8 mouse cellular contexts compared by ENCODE assay signal in the genomic region with DNA sequence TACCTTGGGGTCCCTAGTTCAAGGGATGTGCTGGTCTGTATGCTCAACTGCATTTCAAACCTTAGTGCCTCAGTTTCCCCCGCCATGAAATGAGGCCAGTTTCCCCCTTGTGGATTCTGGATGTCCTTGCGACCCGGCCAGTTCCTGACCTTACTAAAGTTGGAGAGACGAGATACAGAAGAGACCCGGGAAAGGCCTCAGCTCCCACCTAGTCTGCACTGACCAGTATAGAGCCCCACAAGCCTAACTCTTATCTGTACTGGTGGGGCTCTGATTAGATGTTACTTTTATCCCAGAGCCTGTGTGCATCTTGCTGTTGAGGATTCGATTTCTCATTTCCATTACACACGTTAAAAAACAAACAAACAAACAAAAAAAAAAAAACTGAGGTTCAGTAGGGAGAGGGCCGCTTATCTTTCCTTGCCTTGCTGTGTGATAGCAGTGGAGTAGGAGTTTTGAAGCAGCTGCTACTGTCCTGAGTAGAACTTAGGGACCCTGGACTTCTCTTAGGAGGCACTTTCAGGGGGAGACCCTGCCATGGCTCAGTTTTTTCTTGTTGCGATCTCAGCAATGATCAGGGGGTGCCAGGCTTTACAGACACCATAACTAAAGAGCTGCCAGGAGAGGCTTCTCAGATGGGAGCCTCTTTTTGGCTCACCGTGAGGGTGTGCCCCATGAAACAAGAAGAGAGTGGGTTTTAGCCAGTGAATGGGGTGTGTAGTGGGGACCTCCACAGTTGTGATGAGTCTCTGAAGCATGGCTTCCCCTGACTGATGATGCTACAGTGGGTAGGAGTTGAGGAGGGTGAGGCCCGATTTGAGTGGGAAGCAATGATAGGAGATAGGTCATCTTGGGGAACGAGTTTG. TPM values are rescaled to one million over a fixed set of nuclear protein-coding genes. Genes with fewer than 3 reads are reported as not detected.
DNase-seq lines count a peak whose midpoint lies in the region; ATAC-seq lines count a peak whose summit lies in the region.

No protein-coding gene starts in this region.

- WGBS in forebrain, embryonic 11.5 days = 31% methylated on average over 12 of the region's 12 CpGs
- WGBS in kidney, embryonic 16.5 days = 28% methylated on average over 12 of the region's 12 CpGs
- 19% methylated on average over 12 of the region's 12 CpGs for WGBS in midbrain, embryonic 15.5 days

- H3K4me2 ChIP-seq in forebrain, embryonic 11.5 days (ENCODE audit: low read depth, low read length, severe bottlenecking) = peak overlapping the region; percentile 70
- peak overlapping the region; percentile 83 for H3K4me2 ChIP-seq in kidney, embryonic 16.5 days (replicated peaks; ENCODE audit: low read depth, low read length)
- H3K4me2 ChIP-seq in midbrain, embryonic 15.5 days = peak overlapping the region; percentile 74

- H3K4me1 ChIP-seq in megakaryocyte, embryonic 14.5 days = peaks cover 56% of the 10 kb centered on the region
- peaks cover 11% of the 10 kb centered on the region for H3K4me1 ChIP-seq in forebrain, embryonic 11.5 days (replicated peaks; ENCODE audit: control insufficient read depth, insufficient read depth, low read length)
- peaks cover 26% of the 10 kb centered on the region for H3K4me1 ChIP-seq in kidney, embryonic 16.5 days (ENCODE audit: insufficient read depth, low read length)
- H3K4me1 ChIP-seq in midbrain, embryonic 15.5 days = peaks cover 43% of the 10 kb centered on the region

- DNase-seq in cerebellum, adult 11 months = peak; percentile 15
- DNase-seq in forebrain, embryonic 11.5 days (ENCODE audit: low spot score) = no peak
- no peak for DNase-seq in adipocyte (ENCODE audit: low spot score)

- peaks cover 16% of the 10 kb centered on the region for H3K36me3 ChIP-seq in megakaryocyte, embryonic 14.5 days (replicated peaks; ENCODE audit: low read length)
- H3K36me3 ChIP-seq in forebrain, embryonic 11.5 days (ENCODE audit: control insufficient read depth, insufficient read depth, low read length) = no peaks in the 10 kb centered on the region; the same call in 1 of the 2 replicates
- H3K36me3 ChIP-seq in kidney, embryonic 16.5 days (ENCODE audit: insufficient read depth, low read length) = peaks cover 4% of the 10 kb centered on the region
- peaks cover 2% of the 10 kb centered on the region; the same call in 1 of the 2 replicates for H3K36me3 ChIP-seq in midbrain, embryonic 15.5 days (replicated peaks)

- peak overlapping the region; percentile 97 for H3K9ac ChIP-seq in forebrain, embryonic 11.5 days (ENCODE audit: low read length)
- H3K9ac ChIP-seq in kidney, embryonic 16.5 days (replicated peaks; ENCODE audit: low read length) = peak overlapping the region; percentile 91
- H3K9ac ChIP-seq in midbrain, embryonic 15.5 days = peak overlapping the region; percentile 85

- H3K27me3 ChIP-seq in megakaryocyte, embryonic 14.5 days (replicated peaks) = peaks cover 15% of the 10 kb centered on the region
- H3K27me3 ChIP-seq in forebrain, embryonic 11.5 days (ENCODE audit: control insufficient read depth, insufficient read depth, low read length) = no peaks in the 10 kb centered on the region
- no peaks in the 10 kb centered on the region for H3K27me3 ChIP-seq in kidney, embryonic 16.5 days (ENCODE audit: insufficient read depth, low read length)
- H3K27me3 ChIP-seq in midbrain, embryonic 15.5 days (replicated peaks) = no peaks in the 10 kb centered on the region

- no peaks in the 10 kb centered on the region for H3K9me3 ChIP-seq in megakaryocyte, embryonic 14.5 days
- no peaks in the 10 kb centered on the region for H3K9me3 ChIP-seq in forebrain, embryonic 11.5 days (ENCODE audit: control insufficient read depth, low read length)
- no peaks in the 10 kb centered on the region for H3K9me3 ChIP-seq in kidney, embryonic 16.5 days (ENCODE audit: low read length)
- H3K9me3 ChIP-seq in midbrain, embryonic 15.5 days = no peaks in the 10 kb centered on the region

- peak overlapping the region; percentile 85 for H3K27ac ChIP-seq in forebrain, embryonic 11.5 days (ENCODE audit: low read depth, low read length)
- H3K27ac ChIP-seq in kidney, embryonic 16.5 days (ENCODE audit: low read length) = peak overlapping the region; percentile 82; the same call in 1 of the 2 replicates
- peak overlapping the region; percentile 88 for H3K27ac ChIP-seq in midbrain, embryonic 15.5 days

- peak overlapping the region; percentile 93 for H3K4me3 ChIP-seq in megakaryocyte, embryonic 14.5 days (replicated peaks)
- H3K4me3 ChIP-seq in forebrain, embryonic 11.5 days (ENCODE audit: low read depth, low read length) = peak overlapping the region; percentile 91
- peak overlapping the region; percentile 91 for H3K4me3 ChIP-seq in kidney, embryonic 16.5 days (ENCODE audit: low read length)
- H3K4me3 ChIP-seq in midbrain, embryonic 15.5 days = peak overlapping the region; percentile 74

- ATAC-seq in cerebellum, adult (ENCODE audit: insufficient number of reproducible peaks, low FRiP score, low TSS enrichment) = no peak
- ATAC-seq in megakaryocyte, adult 5-6 weeks (ENCODE audit: poor library complexity, severe bottlenecking) = no peak
- ATAC-seq in forebrain, embryonic 11.5 days (replicated peaks; ENCODE audit: low FRiP score) = no peak
- ATAC-seq in kidney, embryonic 16.5 days (ENCODE audit: low FRiP score, low TSS enrichment) = no peak; the same call in 1 of the 2 replicates
- ATAC-seq in midbrain, embryonic 15.5 days (replicated peaks) = no peak

RNA-seq across cellular contexts. Expression of a gene that starts 1.0 kb away (rescaled TPM):
- polyA plus RNA-seq in megakaryocyte, embryonic 14.5 days (2012; ENCODE audit: insufficient read depth, low replicate concordance) = 5.0 and 7.6 TPM in 2 replicates
- total RNA-seq in megakaryocyte, adult 5-6 weeks (2015) = 6.4 and 6.6 TPM in 2 replicates
- 4.1 and 4.9 TPM in 2 replicates for total RNA-seq in megakaryocyte, adult 5-6 weeks (2017)
- polyA plus RNA-seq in forebrain, embryonic 11.5 days (2014; fragmentation: Nextera tagmentation; extraction: Ambion mirVana) = 147 and 153 TPM in 2 replicates
- polyA plus RNA-seq in kidney, embryonic 16.5 days (2015; fragmentation: Nextera tagmentation; extraction: Ambion mirVana) = 61.7 and 63.6 TPM in 2 replicates
- 53.0 and 57.9 TPM in 2 replicates for polyA plus RNA-seq in midbrain, embryonic 15.5 days (2015; fragmentation: Nextera tagmentation; extraction: Ambion mirVana)

RNA-seq across cellular contexts. Expression of a gene that starts 26.5 kb away (rescaled TPM):
- 195 and 218 TPM in 2 replicates for polyA plus RNA-seq in megakaryocyte, embryonic 14.5 days (2012; ENCODE audit: insufficient read depth, low replicate concordance)
- 115 and 144 TPM in 2 replicates for total RNA-seq in megakaryocyte, adult 5-6 weeks (2015)
- total RNA-seq in megakaryocyte, adult 5-6 weeks (2017) = 158 and 172 TPM in 2 replicates
- 74.8 and 81.4 TPM in 2 replicates for polyA plus RNA-seq in forebrain, embryonic 11.5 days (2014; fragmentation: Nextera tagmentation; extraction: Ambion mirVana)
- polyA plus RNA-seq in kidney, embryonic 16.5 days (2015; fragmentation: Nextera tagmentation; extraction: Ambion mirVana) = 93.7 and 94.3 TPM in 2 replicates
- polyA plus RNA-seq in midbrain, embryonic 15.5 days (2015; fragmentation: Nextera tagmentation; extraction: Ambion mirVana) = 81.5 and 83.4 TPM in 2 replicates

RNA-seq across cellular contexts. Expression of a gene that starts 27.6 kb away (rescaled TPM):
- 10.2 and 20.6 TPM in 2 replicates for polyA plus RNA-seq in megakaryocyte, embryonic 14.5 days (2012; ENCODE audit: insufficient read depth, low replicate concordance)
- total RNA-seq in megakaryocyte, adult 5-6 weeks (2015) = 3.3 and 3.7 TPM in 2 replicates
- 4.7 and 7.4 TPM in 2 replicates for total RNA-seq in megakaryocyte, adult 5-6 weeks (2017)
- polyA plus RNA-seq in forebrain, embryonic 11.5 days (2014; fragmentation: Nextera tagmentation; extraction: Ambion mirVana) = 14.2 and 17.8 TPM in 2 replicates
- polyA plus RNA-seq in kidney, embryonic 16.5 days (2015; fragmentation: Nextera tagmentation; extraction: Ambion mirVana) = 16.2 and 17.2 TPM in 2 replicates
- polyA plus RNA-seq in midbrain, embryonic 15.5 days (2015; fragmentation: Nextera tagmentation; extraction: Ambion mirVana) = 23.8 and 25.4 TPM in 2 replicates
